Mouse (Mus musculus) limb, embryonic 11.5 days (tissue): ENCODE results near the gene Socs3. TPM values are rescaled to one million over a fixed set of nuclear protein-coding genes. Genes with fewer than 3 reads are reported as not detected.

Source experiments
- ATAC-seq: fragments of 200-750 bp; cut with Nextera tagmentation; 2 replicates; pipeline ENCODE4 v1.8.0; 2017; ENCODE audit warnings: low read depth; ENCODE audit not compliant: insufficient number of reproducible peaks, low FRiP score, low TSS enrichment
- DNase-seq: peaks from one replicate; pipeline ENCODE4 v3.0.0-alpha.2; 2015; ENCODE audit warnings: low spot score
- H3K27ac ChIP-seq: fragments of 300-500 bp; sonication (generic); replicated peaks from 2 replicates; pipeline ENCODE4 v1.5.1; 2014; ENCODE audit warnings: low read depth, mild to moderate bottlenecking, low read length
- H3K27me3 ChIP-seq: fragments of 300-500 bp; sonication (generic); 2 replicates; pipeline ENCODE4 v1.6.1; 2014; ENCODE audit warnings: mild to moderate bottlenecking, low read length, mixed read lengths; ENCODE audit not compliant: control insufficient read depth, insufficient read depth
- H3K36me3 ChIP-seq: fragments of 300-500 bp; sonication (generic); 2 replicates; pipeline ENCODE4 v1.6.1; 2014; ENCODE audit warnings: mild to moderate bottlenecking, low read length, moderate library complexity, mixed read lengths; ENCODE audit not compliant: control insufficient read depth, insufficient read depth
- H3K4me1 ChIP-seq: fragments of 300-500 bp; sonication (generic); 2 replicates; pipeline ENCODE4 v1.6.1; 2014; ENCODE audit warnings: low read length, mixed read lengths; ENCODE audit not compliant: control insufficient read depth, insufficient read depth
- H3K4me2 ChIP-seq: fragments of 300-500 bp; sonication (generic); 2 replicates; pipeline ENCODE4 v1.6.1; 2014; ENCODE audit warnings: low read depth, mild to moderate bottlenecking, moderate library complexity; ENCODE audit not compliant: severe bottlenecking
- H3K4me3 ChIP-seq: fragments of 300-500 bp; sonication (generic); 2 replicates; pipeline ENCODE4 v1.5.1; 2014; ENCODE audit warnings: low read depth, low read length
- H3K9ac ChIP-seq: fragments of 300-500 bp; sonication (generic); 2 replicates; pipeline ENCODE4 v1.6.1; 2014; ENCODE audit warnings: mild to moderate bottlenecking, low read length
- H3K9me3 ChIP-seq: fragments of 300-500 bp; sonication (generic); 2 replicates; pipeline ENCODE4 v1.6.1; 2016; ENCODE audit warnings: low read length; ENCODE audit not compliant: control insufficient read depth
- WGBS: fragments of 180-500 bp; shearing (Covaris S2); extraction: QIAGEN DNeasy Blood & Tissue Kit; methylation state at CpG from one replicate; pipeline ENCODE4 v1.1.7; 2014; 5-methylcytosine and 5-hydroxymethylcytosine counted together
- polyA plus RNA-seq: library from polyadenylated mRNA; unstranded; fragments of >200 nt; fragmentation: Nextera tagmentation; extraction: Ambion mirVana; gene quantifications from 2 replicates; pipeline ENCODE4 v1.2.1, GENCODE M21; 2014

Socs3 gene
- polyA plus RNA-seq = 5.4 and 6.7 TPM in 2 replicates

DNA sequence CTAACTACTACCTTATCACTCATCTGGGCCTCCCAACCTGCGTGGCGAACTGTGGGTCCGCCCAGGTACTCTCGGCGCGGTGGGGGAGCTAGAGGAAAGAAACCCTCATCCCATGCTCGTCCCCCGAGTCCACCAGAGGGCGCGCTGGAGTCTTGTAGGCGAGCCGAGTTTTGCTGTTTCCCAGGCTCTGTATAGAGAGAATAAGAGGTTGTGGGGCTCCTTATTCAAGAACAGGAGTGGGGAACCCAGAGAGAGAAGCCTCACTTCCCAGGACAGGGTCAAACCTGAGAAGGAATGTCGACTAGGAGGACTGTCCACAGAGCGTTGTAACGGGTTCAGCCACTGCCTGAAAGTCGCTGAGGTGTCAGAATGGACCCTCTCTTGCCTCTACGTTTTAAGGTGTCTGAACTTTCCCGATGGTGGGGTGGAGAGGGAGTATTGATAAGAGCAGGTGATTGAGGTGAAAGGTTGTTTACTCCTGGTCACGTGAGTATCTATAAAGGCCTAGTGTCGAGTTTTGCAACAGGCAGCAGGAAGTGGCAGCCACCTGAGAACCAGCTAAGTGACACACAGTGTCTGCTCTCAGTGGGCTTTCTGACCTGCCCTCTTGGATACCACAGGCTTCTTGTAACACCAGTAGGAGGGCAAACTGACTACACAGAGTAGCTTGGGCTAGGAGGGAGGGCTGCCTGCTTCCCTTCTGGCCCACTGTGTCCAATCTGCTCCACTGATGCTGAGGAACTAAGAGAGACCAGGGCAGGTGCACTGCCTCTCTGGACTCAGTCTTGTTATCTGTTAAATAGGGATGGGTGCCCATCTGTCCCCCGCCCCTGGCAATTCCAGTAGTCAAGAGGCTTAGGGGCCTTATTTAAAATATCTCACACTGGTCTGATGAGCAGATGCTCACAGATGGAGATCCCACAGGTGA lies at the start of gene Socs3:
Socs3 (minus strand) TSS at position 103 of the 928 bp plus-strand sequence.
- Histone ChIP-seq H3K36me3 (no peaks in the 10 kb centered on the region), H3K27ac (peak within 1 kb of the TSS; percentile 94), H3K4me2 (peak within 1 kb of the TSS; percentile 100), H3K9ac (peak within 1 kb of the TSS; percentile 87), H3K4me1 (peaks cover 32% of the 10 kb centered on the region), H3K27me3 (peaks cover 10% of the 10 kb centered on the region), H3K4me3 (peak within 1 kb of the TSS; percentile 74), H3K9me3 (no peaks in the 10 kb centered on the region)
- DNase-seq = peak; percentile 99
- no peak for ATAC-seq
- WGBS = 9% methylated on average over 21 of the region's 21 CpGs

DNA sequence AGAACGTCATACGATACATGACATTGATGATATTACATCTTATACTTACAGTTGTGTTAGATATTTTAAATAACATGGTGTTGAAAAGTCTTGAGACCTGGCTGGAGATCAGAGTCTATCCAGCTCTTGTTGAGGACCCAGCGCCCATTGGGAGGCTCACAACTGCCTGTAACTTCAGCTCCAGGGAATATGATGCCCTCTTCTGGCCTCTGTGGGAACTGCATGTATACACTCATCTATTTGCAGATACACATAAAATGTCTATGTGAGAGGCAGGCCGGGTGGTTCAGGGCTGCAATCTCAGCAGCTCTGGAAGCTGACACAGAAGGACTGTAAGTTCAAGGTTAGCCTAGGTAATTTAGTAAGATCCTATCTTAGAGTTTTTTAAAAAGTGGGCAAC lies 48.5 kb upstream of the Socs3 start:
- Histone ChIP-seq H3K9me3 (no peaks in the 10 kb centered on the region), H3K27me3 (no peaks in the 10 kb centered on the region), H3K9ac (no peak overlapping the region), H3K4me3 (no peak overlapping the region), H3K4me1 (no peaks in the 10 kb centered on the region), H3K4me2 (no peak overlapping the region), H3K27ac (no peak overlapping the region), H3K36me3 (peaks cover 14% of the 10 kb centered on the region)
- no peak for ATAC-seq
- WGBS = 96% methylated on average over 4 of the region's 4 CpGs
- peak; percentile 39 for DNase-seq

DNA sequence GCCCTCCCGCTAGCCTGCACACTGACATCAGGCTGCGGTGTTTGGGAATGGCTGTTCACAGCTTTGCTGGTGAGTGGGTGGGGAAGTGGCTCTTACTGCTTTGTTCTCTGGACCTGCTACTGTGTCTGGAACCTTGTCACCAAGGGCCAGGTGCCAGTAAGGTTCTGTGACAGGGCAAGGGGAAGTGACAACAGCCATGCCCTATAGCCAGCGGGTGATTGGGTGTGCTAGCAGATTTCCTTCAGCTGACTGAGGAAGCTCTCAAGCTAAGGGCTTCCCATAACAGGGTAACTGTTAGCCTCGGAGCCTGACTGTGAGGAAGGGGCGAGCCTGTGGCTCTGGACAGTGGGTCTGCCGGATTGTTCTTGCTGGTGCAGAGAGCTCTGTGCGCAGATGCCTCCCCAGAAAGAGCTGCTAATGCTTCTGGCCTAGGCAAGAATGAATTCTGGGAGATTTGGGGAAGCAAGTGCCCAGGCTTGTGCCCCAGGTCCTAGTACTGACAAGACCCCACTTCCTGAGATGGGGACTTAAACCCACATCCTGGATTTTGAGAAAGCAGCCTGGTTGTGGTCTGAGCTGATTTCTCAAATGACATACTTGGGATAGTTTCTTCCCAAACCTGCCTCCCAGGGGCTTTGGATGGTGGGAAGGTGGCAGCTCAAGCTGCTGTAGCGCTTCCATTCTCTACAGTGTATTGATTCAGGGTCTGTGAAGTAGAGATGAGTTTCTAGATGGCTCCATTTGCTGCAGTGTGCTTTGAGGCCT lies 45.7 kb upstream of the Socs3 start:
- Histone ChIP-seq H3K36me3 (peaks cover 14% of the 10 kb centered on the region), H3K9ac (no peak overlapping the region), H3K4me1 (no peaks in the 10 kb centered on the region), H3K4me2 (no peak overlapping the region), H3K27me3 (no peaks in the 10 kb centered on the region), H3K9me3 (no peaks in the 10 kb centered on the region), H3K4me3 (no peak overlapping the region), H3K27ac (no peak overlapping the region)
- DNase-seq = no peak
- whole genome bisulfite sequencing = 91% methylated on average over 8 of the region's 8 CpGs
- ATAC-seq = no peak

- WGBS = 80% methylated on average over 12 of the region's 12 CpGs
- Histone ChIP-seq H3K36me3 (peaks cover 12% of the 10 kb centered on the region), H3K9ac (no peak overlapping the region), H3K4me2 (no peak overlapping the region), H3K9me3 (no peaks in the 10 kb centered on the region), H3K27me3 (no peaks in the 10 kb centered on the region), H3K4me1 (peaks cover 4% of the 10 kb centered on the region), H3K27ac (no peak overlapping the region), H3K4me3 (no peak overlapping the region)
- DNase-seq = no peak
- ATAC-seq = no peak
Observed at GRCm38 (mm10) chr11:118014391-118014995, 44.6 kb upstream of the Socs3 start.

DNA sequence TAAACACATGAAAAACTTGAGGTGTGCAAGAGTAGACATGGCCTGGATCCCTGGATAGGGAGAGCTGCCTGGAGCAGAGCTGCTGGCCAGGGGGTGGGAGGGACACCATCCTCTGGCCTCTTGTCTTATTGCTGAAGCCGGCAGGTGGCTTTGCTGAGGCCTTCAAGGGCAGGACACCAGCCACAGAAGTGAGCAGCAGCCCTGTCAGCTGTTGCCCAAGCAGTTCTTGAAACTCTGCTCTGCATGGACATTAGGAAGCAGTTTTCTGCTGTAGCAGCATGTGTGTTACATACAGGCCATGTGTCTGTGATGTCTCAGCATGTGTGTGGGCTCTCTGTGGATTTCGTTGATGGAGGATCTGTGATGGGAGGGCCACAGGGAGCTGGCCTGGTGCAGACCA lies 43.5 kb upstream of the Socs3 start:
- Histone ChIP-seq H3K9ac (no peak overlapping the region), H3K36me3 (peaks cover 9% of the 10 kb centered on the region)

GRCm38 (mm10) chr11:118012595-118012994 lies 42.7 kb upstream of the Socs3 start:
- H3K9ac ChIP-seq = no peak overlapping the region
- no peak for ATAC-seq
- H3K4me1 ChIP-seq = peaks cover 12% of the 10 kb centered on the region

More for the DNA sequence above, 43.5 kb upstream of the Socs3 start:
- H3K4me2 ChIP-seq = no peak overlapping the region
- H3K27me3 ChIP-seq = no peaks in the 10 kb centered on the region
- no peak overlapping the region for H3K27ac ChIP-seq
- DNase-seq = no peak
- 83% methylated on average over 2 of the region's 2 CpGs for WGBS
- peaks cover 8% of the 10 kb centered on the region for H3K4me1 ChIP-seq
- H3K4me3 ChIP-seq = no peak overlapping the region
- H3K9me3 ChIP-seq = no peaks in the 10 kb centered on the region
- ATAC-seq = no peak

GRCm38 (mm10) chr11:118009865-118010571 lies 40.2 kb upstream of the Socs3 start:
- Histone ChIP-seq H3K36me3 (peaks cover 10% of the 10 kb centered on the region), H3K27ac (no peak overlapping the region), H3K9me3 (no peaks in the 10 kb centered on the region), H3K4me3 (no peak overlapping the region), H3K9ac (no peak overlapping the region), H3K4me2 (no peak overlapping the region), H3K4me1 (peaks cover 12% of the 10 kb centered on the region), H3K27me3 (no peaks in the 10 kb centered on the region)
- no peak for ATAC-seq
- DNase-seq = no peak
- 61% methylated on average over 4 of the region's 4 CpGs for WGBS

More at GRCm38 (mm10) chr11:118012595-118012994, 42.7 kb upstream of the Socs3 start:
- no peaks in the 10 kb centered on the region for H3K27me3 ChIP-seq
- H3K4me2 ChIP-seq = no peak overlapping the region
- no peak overlapping the region for H3K27ac ChIP-seq
- no peak overlapping the region for H3K4me3 ChIP-seq
- DNase-seq = no peak
- no peaks in the 10 kb centered on the region for H3K9me3 ChIP-seq
- peaks cover 3% of the 10 kb centered on the region; the same call in 1 of the 2 replicates for H3K36me3 ChIP-seq
- WGBS = 93% methylated on average over 1 of the region's 1 CpGs
